Mouse (Mus musculus) E14TG2a.4 (cell line): ENCODE measurements at regions not wholly inside any gene's neighbourhood (a gene's known extent, or its start where the extent isn't known, plus 50 kb on each side); places are given as distances from the start of the nearest gene placed in this dataset.

Experiments used
- CTCF ChIP-seq: conservative IDR thresholded peaks from 2 replicates; pipeline ENCODE4 v1.5.1; 2014; ENCODE audit warnings: low read length
- POU5F1 ChIP-seq: IDR thresholded peaks from 2 replicates; pipeline ENCODE4 v1.6.1; 2014; ENCODE audit warnings: low read length, borderline replicate concordance

DNA sequence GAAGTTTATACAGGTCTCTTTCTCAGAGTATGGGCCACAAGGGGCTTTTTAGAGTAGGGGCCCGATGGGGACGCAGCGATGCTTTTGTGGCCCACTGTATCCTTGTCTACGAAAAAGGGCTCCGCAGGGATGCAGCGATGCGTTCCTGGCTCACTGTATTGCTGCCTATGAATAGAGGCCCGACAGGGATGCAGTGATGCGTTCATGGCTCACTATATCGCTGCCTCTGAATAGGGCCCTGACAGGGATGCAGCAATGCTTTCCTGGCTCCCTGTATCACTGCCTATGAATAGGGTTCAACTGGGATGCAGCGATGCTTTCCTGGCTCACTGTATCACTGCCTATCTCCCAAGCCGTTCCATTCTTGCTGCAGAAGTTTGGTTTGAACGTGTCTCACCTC is 65.4 kb upstream of the Cep162 start:
- TF ChIP-seq CTCF: no peak
- no peak for TF ChIP-seq POU5F1
